Mouse (Mus musculus): ENCODE results near the gene Rnf213. TPM values are rescaled to one million over a fixed set of nuclear protein-coding genes. Genes with fewer than 3 reads are reported as not detected.

The Rnf213 gene
- polyA plus RNA-seq (2016; fragmentation: Nextera tagmentation; extraction: Ambion mirVana), result 1.9 and 2.0 TPM in 2 replicates

- 2% methylated on average over 19 of the region's 19 CpGs for WGBS
- no peaks in the 10 kb centered on the region for H3K36me3 ChIP-seq (replicated peaks)
- peak; percentile 63; the same call in 1 of the 2 replicates for ATAC-seq (ENCODE audit: low FRiP score)
- no peaks in the 10 kb centered on the region for H3K9me3 ChIP-seq
- H3K4me3 ChIP-seq (replicated peaks), result peak within 1 kb of the TSS; percentile 45
- peak within 1 kb of the TSS; percentile 77 for H3K4me2 ChIP-seq
- peaks cover 89% of the 10 kb centered on the region for H3K27me3 ChIP-seq
- no peak within 1 kb of the TSS for H3K27ac ChIP-seq
- H3K4me1 ChIP-seq, result peaks cover 39% of the 10 kb centered on the region
- peak within 1 kb of the TSS; percentile 49 for H3K9ac ChIP-seq
Measured at GRCm38 (mm10) chr11:119392800-119393482, at the start of gene Rnf213. TSS of gene Rnf213 (plus strand) at chr11:119393100.

GRCm38 (mm10) chr11:119344178-119344577 lies 48.7 kb upstream of the Rnf213 start:
- Histone ChIP-seq H3K9me3 (no peaks in the 10 kb centered on the region), H3K27ac (no peak overlapping the region), H3K4me1 (peaks cover 4% of the 10 kb centered on the region; the same call in 1 of the 2 replicates), H3K4me2 (no peak overlapping the region), H3K4me3 (replicated peaks) (no peak overlapping the region), H3K9ac (no peak overlapping the region), H3K36me3 (replicated peaks) (0 out of 2 replicates have a peak, but pooled peaks cover 7% of the 10 kb centered on the region), H3K27me3 (no peaks in the 10 kb centered on the region)
- ATAC-seq (ENCODE audit: low FRiP score), result no peak
- whole genome bisulfite sequencing, result 83% methylated on average over 8 of the region's 8 CpGs

- no peak overlapping the region for H3K4me2 ChIP-seq
- 0 out of 2 replicates have a peak, but pooled peaks cover 7% of the 10 kb centered on the region for H3K36me3 ChIP-seq (replicated peaks)
- H3K9me3 ChIP-seq, result no peaks in the 10 kb centered on the region
- no peaks in the 10 kb centered on the region for H3K27me3 ChIP-seq
- no peak overlapping the region for H3K9ac ChIP-seq
- no peak overlapping the region for H3K27ac ChIP-seq
- H3K4me1 ChIP-seq, result no peaks in the 10 kb centered on the region
- WGBS, result 83% methylated on average over 6 of the region's 6 CpGs
- no peak overlapping the region for H3K4me3 ChIP-seq (replicated peaks)
- ATAC-seq (ENCODE audit: low FRiP score), result no peak
Measured at GRCm38 (mm10) chr11:119344865-119345264, 48.0 kb upstream of the Rnf213 start.

- no peaks in the 10 kb centered on the region for H3K4me1 ChIP-seq
- no peak for ATAC-seq (ENCODE audit: low FRiP score)
- H3K4me3 ChIP-seq (replicated peaks), result no peak overlapping the region
- WGBS, result 92% methylated on average over 4 of the region's 4 CpGs
- no peaks in the 10 kb centered on the region for H3K9me3 ChIP-seq
- no peak overlapping the region for H3K4me2 ChIP-seq
- 0 out of 2 replicates have a peak, but pooled peaks cover 7% of the 10 kb centered on the region for H3K36me3 ChIP-seq (replicated peaks)
- H3K27ac ChIP-seq, result no peak overlapping the region
- H3K27me3 ChIP-seq, result no peaks in the 10 kb centered on the region
- H3K9ac ChIP-seq, result no peak overlapping the region
Measured at GRCm38 (mm10) chr11:119347125-119347524, 45.8 kb upstream of the Rnf213 start.

- Histone ChIP-seq H3K36me3 (replicated peaks) (no peaks in the 10 kb centered on the region), H3K4me2 (no peak overlapping the region), H3K27ac (no peak overlapping the region), H3K4me1 (peaks cover 21% of the 10 kb centered on the region), H3K9ac (no peak overlapping the region), H3K27me3 (0 out of 2 replicates have a peak, but pooled peaks cover 3% of the 10 kb centered on the region), H3K9me3 (no peaks in the 10 kb centered on the region), H3K4me3 (replicated peaks) (no peak overlapping the region)
- ATAC-seq (ENCODE audit: low FRiP score), result no peak
- 87% methylated on average over 7 of the region's 7 CpGs for WGBS
Measured at GRCm38 (mm10) chr11:119352113-119352512, 40.8 kb upstream of the Rnf213 start.

- Histone ChIP-seq H3K4me1 (peaks cover 21% of the 10 kb centered on the region), H3K9me3 (no peaks in the 10 kb centered on the region), H3K27ac (no peak overlapping the region), H3K9ac (no peak overlapping the region), H3K4me2 (no peak overlapping the region), H3K4me3 (replicated peaks) (no peak overlapping the region), H3K36me3 (replicated peaks) (no peaks in the 10 kb centered on the region), H3K27me3 (0 out of 2 replicates have a peak, but pooled peaks cover 3% of the 10 kb centered on the region)
- WGBS, result 86% methylated on average over 4 of the region's 4 CpGs
- ATAC-seq (ENCODE audit: low FRiP score), result no peak
Measured at GRCm38 (mm10) chr11:119353946-119354345, 39.0 kb upstream of the Rnf213 start.

GRCm38 (mm10) chr11:119354798-119355442 lies 38.0 kb upstream of the Rnf213 start:
- WGBS, result 9% methylated on average over 23 of the region's 23 CpGs
- no peak for ATAC-seq (ENCODE audit: low FRiP score)
- H3K27ac ChIP-seq, result peak overlapping the region; percentile 57; the same call in 1 of the 2 replicates

GRCm38 (mm10) chr11:119355443-119356385 lies 37.2 kb upstream of the Rnf213 start, which contains the start of the genes Sgsh and Slc26a11:
TSS of gene Sgsh (minus strand) at chr11:119355536.
TSS of gene Slc26a11 (plus strand) at chr11:119355557.
- Histone ChIP-seq H3K4me2 (peak within 1 kb of the TSS; percentile 98), H3K9ac (peak within 1 kb of the TSS; percentile 78), H3K9me3 (no peaks in the 10 kb centered on the region), H3K4me3 (replicated peaks) (peak within 1 kb of the TSS; percentile 72), H3K27me3 (0 out of 2 replicates have a peak, but pooled peaks cover 3% of the 10 kb centered on the region), H3K27ac (peak within 1 kb of the TSS; percentile 57; the same call in 1 of the 2 replicates), H3K36me3 (replicated peaks) (peaks cover 4% of the 10 kb centered on the region; the same call in 1 of the 2 replicates), H3K4me1 (peaks cover 21% of the 10 kb centered on the region)
- ATAC-seq (ENCODE audit: low FRiP score), result peak; percentile 96
- 2% methylated on average over 40 of the region's 40 CpGs for WGBS

More at GRCm38 (mm10) chr11:119354798-119355442, 38.0 kb upstream of the Rnf213 start:
- Histone ChIP-seq H3K9me3 (no peaks in the 10 kb centered on the region), H3K36me3 (replicated peaks) (peaks cover 4% of the 10 kb centered on the region; the same call in 1 of the 2 replicates), H3K9ac (peak overlapping the region; percentile 78), H3K4me1 (peaks cover 21% of the 10 kb centered on the region), H3K27me3 (0 out of 2 replicates have a peak, but pooled peaks cover 3% of the 10 kb centered on the region), H3K4me3 (replicated peaks) (peak overlapping the region; percentile 72), H3K4me2 (peak overlapping the region; percentile 98)

- Histone ChIP-seq H3K27me3 (no peaks in the 10 kb centered on the region), H3K4me1 (peaks cover 40% of the 10 kb centered on the region), H3K27ac (no peak overlapping the region), H3K36me3 (replicated peaks) (peaks cover 7% of the 10 kb centered on the region; the same call in 1 of the 2 replicates), H3K4me2 (no peak overlapping the region), H3K4me3 (replicated peaks) (no peak overlapping the region), H3K9ac (no peak overlapping the region), H3K9me3 (no peaks in the 10 kb centered on the region)
- WGBS, result 87% methylated on average over 10 of the region's 10 CpGs
- ATAC-seq (ENCODE audit: low FRiP score), result no peak
Measured at GRCm38 (mm10) chr11:119359089-119359488, 33.8 kb upstream of the Rnf213 start.

- H3K4me1 ChIP-seq, result peaks cover 19% of the 10 kb centered on the region
- peak; percentile 53 for ATAC-seq (ENCODE audit: low FRiP score)
- peak overlapping the region; percentile 73 for H3K27ac ChIP-seq
- H3K27me3 ChIP-seq, result no peaks in the 10 kb centered on the region
- peak overlapping the region; percentile 22; the same call in 1 of the 2 replicates for H3K4me3 ChIP-seq (replicated peaks)
- peak overlapping the region; percentile 47 for H3K4me2 ChIP-seq
- peaks cover 7% of the 10 kb centered on the region for H3K36me3 ChIP-seq (replicated peaks)
- no peaks in the 10 kb centered on the region for H3K9me3 ChIP-seq
- 20% methylated on average over 11 of the region's 11 CpGs for WGBS
- H3K9ac ChIP-seq, result peak overlapping the region; percentile 30; the same call in 1 of the 2 replicates
Measured at GRCm38 (mm10) chr11:119362769-119363533, 29.9 kb upstream of the Rnf213 start.
